ENCODE assay signal across 13 mouse cellular contexts in genomic region chr11:81223361-81223760, GRCm38 (mm10).
"Had no signal": no experiment of that assay in that cellular context is flagged by ENCODE, and none has a peak within 500 bp of the region (broad histone marks: within the 10 kb centered on the region; RNA-seq: fewer than 3 reads in every experiment).

No protein-coding gene starts in this region.

- H3K9me3 ChIP-seq: limb, embryonic 13.5 days; liver, embryonic 15.5 days; midbrain, embryonic 13.5 days; stomach, embryonic 15.5 days had no signal

- H3K27ac ChIP-seq: limb, embryonic 13.5 days; liver, embryonic 15.5 days; midbrain, embryonic 13.5 days; stomach, embryonic 15.5 days had no signal

- H3K4me2 ChIP-seq: limb, embryonic 13.5 days; liver, embryonic 15.5 days; midbrain, embryonic 13.5 days; stomach, embryonic 15.5 days had no signal

- H3K4me1 ChIP-seq: limb, embryonic 13.5 days; liver, embryonic 15.5 days; midbrain, embryonic 13.5 days; stomach, embryonic 15.5 days had no signal

- H3K27me3 ChIP-seq: limb, embryonic 13.5 days; liver, embryonic 15.5 days; midbrain, embryonic 13.5 days; stomach, embryonic 15.5 days had no signal

- H3K36me3 ChIP-seq: limb, embryonic 13.5 days; liver, embryonic 15.5 days; midbrain, embryonic 13.5 days; stomach, embryonic 15.5 days had no signal

- ATAC-seq: lung, postnatal 0 days; midbrain, embryonic 13.5 days had no signal

- H3K9ac ChIP-seq: limb, embryonic 13.5 days; liver, embryonic 15.5 days; midbrain, embryonic 13.5 days; stomach, embryonic 15.5 days had no signal

- DNase-seq: kidney, postnatal 36 days; layer of hippocampus, adult 9-11 months; layer of hippocampus, postnatal 36 days; lung, adult 2 months; lung, postnatal 36 days; right cerebral cortex, postnatal 14 days; thymus, adult 2 months; thymus, postnatal 25 days had no signal

- H3K4me3 ChIP-seq: limb, embryonic 13.5 days; liver, embryonic 15.5 days; midbrain, embryonic 13.5 days; stomach, embryonic 15.5 days had no signal
